Mouse (Mus musculus) thymus, adult 2 months (tissue): ENCODE data around the gene Pla2g6.

Experiments
- CTCF ChIP-seq: fragments of 200-500 bp; IDR thresholded peaks from 2 replicates; pipeline ENCODE4 v1.5.1; 2012; ENCODE audit warnings: mild to moderate bottlenecking, control low read depth, low read length, moderate library complexity, borderline replicate concordance; ENCODE audit not compliant: control insufficient read depth, poor library complexity, insufficient read depth; ENCODE audit errors: extremely low read depth
- POLR2A ChIP-seq: fragments of 200-500 bp; IDR thresholded peaks from 2 replicates; pipeline ENCODE4 v1.6.1; 2012; ENCODE audit warnings: mild to moderate bottlenecking, low read length, control low read depth, moderate library complexity; ENCODE audit not compliant: control insufficient read depth, poor library complexity, insufficient read depth; ENCODE audit errors: extremely low read depth

GRCm38 (mm10) chr15:79304832-79305231 is 23.4 kb downstream of the Pla2g6 start:
- no peak for TF ChIP-seq CTCF
- no peak for TF ChIP-seq POLR2A
